Mouse (Mus musculus) MEL (cell line): ENCODE results near the gene Mrpl44.

ENCODE experiments used
- CTCF ChIP-seq, 3 experiments: IDR thresholded peaks in 2 of 3; conservative IDR thresholded peaks in 1 of 3; 2 replicates each; pipeline ENCODE4 v1.5.1; 2011 to 2012; ENCODE audit warnings: low read length in 3 of 3, low read depth in 2 of 3, mild to moderate bottlenecking in 2 of 3, improper control_type of control experiment in 1 of 3, inconsistent platforms in 1 of 3, mixed read lengths in 1 of 3, moderate library complexity in 1 of 3; ENCODE audit not compliant: control insufficient read depth in 1 of 3, insufficient read depth in 1 of 3, poor library complexity in 1 of 3, severe bottlenecking in 1 of 3
- MAX ChIP-seq: IDR thresholded peaks from 2 replicates; pipeline ENCODE4 v1.6.1; 2011; ENCODE audit warnings: low read length, improper control_type of control experiment
- NELFE ChIP-seq: IDR thresholded peaks from 2 replicates; pipeline ENCODE4 v1.6.1; 2011; ENCODE audit warnings: low read depth, low read length, improper control_type of control experiment
- NRF1 ChIP-seq: IDR thresholded peaks from 2 replicates; pipeline ENCODE4 v1.6.1; 2014; ENCODE audit warnings: low read depth, mild to moderate bottlenecking, inconsistent platforms, low read length, improper control_type of control experiment, moderate library complexity; ENCODE audit not compliant: poor library complexity, insufficient read depth, severe bottlenecking
- POLR2A ChIP-seq, 2 experiments: IDR thresholded peaks; 2 replicates each; pipeline ENCODE4 v1.6.1; 2011 to 2012; ENCODE audit warnings: low read length in 2 of 2, mild to moderate bottlenecking in 2 of 2, control low read depth in 1 of 2, improper control_type of control experiment in 1 of 2, low read depth in 1 of 2, moderate library complexity in 1 of 2; ENCODE audit not compliant: control insufficient read depth in 1 of 2, insufficient read depth in 1 of 2, poor library complexity in 1 of 2
- SIN3A ChIP-seq: IDR thresholded peaks from 2 replicates; pipeline ENCODE4 v1.6.1; 2012; ENCODE audit warnings: low read length, improper control_type of control experiment, inconsistent platforms
- TAL1 ChIP-seq: IDR thresholded peaks from 2 replicates; pipeline ENCODE4 v1.6.1; 2012; ENCODE audit warnings: mild to moderate bottlenecking, inconsistent platforms, low read length, moderate library complexity, mixed read lengths
- TBP ChIP-seq: IDR thresholded peaks from 2 replicates; pipeline ENCODE4 v1.8.0; 2011; ENCODE audit warnings: low read depth, low read length, improper control_type of control experiment

DNA sequence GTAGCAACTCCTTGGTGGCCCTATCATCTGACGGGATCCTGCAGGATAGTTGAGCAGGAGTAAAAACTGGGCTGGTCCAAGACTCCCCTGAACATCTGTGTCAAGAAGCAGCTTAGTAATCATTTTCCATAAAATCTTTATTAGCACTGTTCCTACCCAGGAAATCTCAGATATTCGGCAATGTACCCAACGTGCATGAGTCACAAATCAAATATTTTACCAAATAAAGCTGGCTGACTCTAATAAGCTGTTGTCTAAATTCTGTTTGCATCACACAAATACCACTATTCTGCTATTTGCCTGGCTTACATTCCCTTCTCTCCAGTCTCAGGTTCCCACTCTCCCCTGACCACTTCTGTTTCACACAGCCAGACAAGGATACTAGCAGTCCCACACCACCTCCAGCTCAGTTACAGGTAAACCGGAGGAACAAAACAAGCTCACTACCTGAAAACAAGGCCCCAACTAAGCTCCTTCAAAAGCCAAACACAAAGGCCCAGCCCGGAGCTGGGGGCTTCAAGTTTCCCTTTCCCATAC lies 16.3 kb upstream of the Mrpl44 start:
- TF ChIP-seq SIN3A, result no peak
- no peak for TF ChIP-seq CTCF (IDR thresholded peaks at IDR 0.05 in 2 of 3, conservative IDR thresholded peaks at IDR 0.05 in 1 of 3; ENCODE audit: control insufficient read depth in 1 of 3, insufficient read depth in 1 of 3, low read depth in 2 of 3, low read length in 3 of 3, poor library complexity in 1 of 3, severe bottlenecking in 1 of 3)
- no peak for TF ChIP-seq TBP
- TF ChIP-seq NRF1, result no peak
- no peak for TF ChIP-seq POLR2A (IDR thresholded peaks at IDR 0.05; ENCODE audit: control insufficient read depth in 1 of 2, insufficient read depth in 1 of 2, low read depth in 1 of 2, low read length in 2 of 2, poor library complexity in 1 of 2)
- no peak for TF ChIP-seq NELFE
- TF ChIP-seq MAX, result no peak
- no peak for TF ChIP-seq TAL1
